Mouse (Mus musculus): ENCODE measurements around the gene Lzts3.

The Lzts3 gene

DNA sequence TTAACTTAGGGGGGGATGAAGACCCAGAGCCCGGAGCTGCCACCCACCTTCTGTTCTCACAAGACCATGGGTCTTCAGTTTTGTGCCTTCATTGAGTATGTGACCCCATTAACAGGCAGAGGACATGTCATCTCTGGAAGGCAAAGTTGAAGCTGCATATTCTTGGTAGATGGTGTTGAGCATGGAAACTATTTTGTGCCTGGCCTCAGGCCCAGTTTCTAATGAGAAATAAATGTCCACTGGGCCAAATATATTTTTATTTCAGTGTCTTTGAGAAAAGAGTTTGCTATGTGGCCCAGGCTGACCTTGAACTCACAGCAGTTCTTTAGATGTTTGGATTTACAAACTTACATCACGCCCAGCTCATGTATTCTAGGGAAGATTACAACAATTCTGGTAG lies 52.8 kb downstream of the Lzts3 start:
- in situ Hi-C loops (cut with MboI; ENCODE audit: low pct_unique_long_range_greater_than_20kb in 1 of 2, low sequenced_read_pairs in 2 of 2, unreplicated experiment in 1 of 2): no loop called here

DNA sequence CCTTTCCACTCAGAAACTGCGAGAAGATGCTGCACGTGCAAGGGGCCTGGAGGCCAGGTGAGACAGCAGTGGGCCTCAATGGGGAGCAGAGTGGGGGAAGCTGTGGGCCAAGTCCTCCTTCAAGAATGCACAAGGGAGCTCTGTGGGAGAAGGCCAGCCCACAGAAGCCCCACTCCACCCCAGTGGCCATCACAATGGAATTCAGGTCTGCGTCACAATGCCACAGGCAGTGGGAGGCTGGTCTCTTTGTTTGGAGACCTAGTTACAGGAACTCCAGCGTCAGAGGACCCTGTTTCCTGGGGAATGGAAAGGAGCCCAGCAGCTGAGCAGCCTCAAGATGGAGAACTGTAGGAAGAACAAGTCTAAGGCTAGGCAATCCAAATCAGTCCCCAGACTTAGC lies 53.4 kb downstream of the Lzts3 start:
- in situ Hi-C loops (cut with MboI; ENCODE audit: low pct_unique_long_range_greater_than_20kb in 1 of 2, low sequenced_read_pairs in 2 of 2, unreplicated experiment in 1 of 2): no loop called here

DNA sequence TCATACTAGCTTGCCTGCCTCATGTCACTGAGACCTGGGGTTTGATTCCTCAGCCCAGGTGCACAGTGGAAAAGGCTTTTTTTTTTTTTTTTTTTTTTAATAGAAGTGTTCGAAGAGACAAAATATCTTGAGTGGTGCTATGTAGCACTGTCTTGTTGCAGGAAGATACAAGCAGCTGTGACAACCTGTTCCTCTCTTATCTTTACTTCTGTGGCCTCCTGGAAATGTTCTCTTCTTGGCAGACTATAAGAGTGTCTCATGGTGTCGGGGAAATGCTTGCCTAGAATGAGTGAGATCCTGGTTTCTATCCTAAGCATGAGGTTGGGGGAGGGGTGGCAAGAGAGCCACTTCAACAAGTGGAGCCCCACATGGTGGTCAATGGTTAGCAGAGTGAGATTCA lies 54.2 kb downstream of the Lzts3 start:
- in situ Hi-C loops (cut with MboI; ENCODE audit: low pct_unique_long_range_greater_than_20kb in 1 of 2, low sequenced_read_pairs in 2 of 2, unreplicated experiment in 1 of 2): no loop called here

DNA sequence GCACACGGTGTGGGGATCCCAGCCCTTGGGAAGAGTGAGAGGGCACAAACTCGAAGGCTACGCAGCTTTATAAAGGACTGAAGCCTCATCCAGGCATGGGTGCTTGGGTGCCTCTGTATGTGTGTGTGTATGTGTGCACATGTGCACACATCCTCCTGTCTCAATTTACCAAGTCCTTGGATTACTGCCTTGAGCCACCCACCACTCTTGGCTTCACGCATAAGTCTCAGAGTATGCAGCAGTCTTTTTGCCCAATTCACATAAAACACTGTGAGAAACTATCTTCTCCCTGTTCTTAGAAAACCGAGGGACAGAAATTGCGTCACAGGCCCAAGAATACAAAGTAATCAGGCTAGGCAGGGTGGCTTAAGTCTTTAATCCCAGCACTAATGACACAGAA lies 56.6 kb downstream of the Lzts3 start:
- in situ Hi-C loops (cut with MboI; ENCODE audit: low pct_unique_long_range_greater_than_20kb in 1 of 2, low sequenced_read_pairs in 2 of 2, unreplicated experiment in 1 of 2): no loop called here

DNA sequence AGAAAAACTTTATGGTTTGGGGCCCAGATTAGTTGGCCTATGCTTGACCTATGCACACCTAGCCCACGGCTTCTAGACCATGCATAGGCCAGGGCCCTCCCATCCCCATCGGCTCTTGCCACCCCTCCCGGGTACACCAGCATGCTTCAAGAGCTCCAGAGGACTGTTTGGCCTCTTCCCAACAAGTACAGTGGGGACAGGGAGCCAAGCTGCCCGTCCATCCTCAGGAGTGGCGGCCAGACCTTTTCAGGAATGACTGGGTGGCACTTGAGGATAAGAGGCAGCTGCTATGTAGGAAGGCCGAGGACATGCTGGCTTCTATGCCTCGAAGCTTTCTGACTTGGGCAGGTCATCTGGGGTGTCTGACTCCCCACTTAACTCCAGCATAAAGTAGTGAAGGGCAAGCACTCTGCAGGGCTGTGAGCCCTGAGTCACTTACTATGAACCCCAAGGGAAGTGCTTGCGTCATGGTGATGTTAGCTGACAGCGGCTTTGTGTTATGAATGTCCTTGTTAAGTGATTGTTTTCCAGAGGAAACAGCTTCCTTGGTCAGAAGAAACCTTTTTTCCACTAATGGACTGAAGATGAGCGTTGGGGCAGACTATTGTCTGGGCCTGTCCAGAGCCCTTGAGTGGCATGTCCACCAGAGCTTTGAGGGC lies 58.6 kb downstream of the Lzts3 start:
- in situ Hi-C loops (cut with MboI; ENCODE audit: low pct_unique_long_range_greater_than_20kb in 1 of 2, low sequenced_read_pairs in 2 of 2, unreplicated experiment in 1 of 2): no loop called here

Measured in mouse embryonic stem cell (cell line).